Mouse (Mus musculus): ENCODE results near the gene Spem2. TPM values are rescaled to one million over a fixed set of nuclear protein-coding genes. Genes with fewer than 3 reads are reported as not detected.

The Spem2 gene
- polyA plus RNA-seq, 1 experiment from 2014 or later: not detected

DNA sequence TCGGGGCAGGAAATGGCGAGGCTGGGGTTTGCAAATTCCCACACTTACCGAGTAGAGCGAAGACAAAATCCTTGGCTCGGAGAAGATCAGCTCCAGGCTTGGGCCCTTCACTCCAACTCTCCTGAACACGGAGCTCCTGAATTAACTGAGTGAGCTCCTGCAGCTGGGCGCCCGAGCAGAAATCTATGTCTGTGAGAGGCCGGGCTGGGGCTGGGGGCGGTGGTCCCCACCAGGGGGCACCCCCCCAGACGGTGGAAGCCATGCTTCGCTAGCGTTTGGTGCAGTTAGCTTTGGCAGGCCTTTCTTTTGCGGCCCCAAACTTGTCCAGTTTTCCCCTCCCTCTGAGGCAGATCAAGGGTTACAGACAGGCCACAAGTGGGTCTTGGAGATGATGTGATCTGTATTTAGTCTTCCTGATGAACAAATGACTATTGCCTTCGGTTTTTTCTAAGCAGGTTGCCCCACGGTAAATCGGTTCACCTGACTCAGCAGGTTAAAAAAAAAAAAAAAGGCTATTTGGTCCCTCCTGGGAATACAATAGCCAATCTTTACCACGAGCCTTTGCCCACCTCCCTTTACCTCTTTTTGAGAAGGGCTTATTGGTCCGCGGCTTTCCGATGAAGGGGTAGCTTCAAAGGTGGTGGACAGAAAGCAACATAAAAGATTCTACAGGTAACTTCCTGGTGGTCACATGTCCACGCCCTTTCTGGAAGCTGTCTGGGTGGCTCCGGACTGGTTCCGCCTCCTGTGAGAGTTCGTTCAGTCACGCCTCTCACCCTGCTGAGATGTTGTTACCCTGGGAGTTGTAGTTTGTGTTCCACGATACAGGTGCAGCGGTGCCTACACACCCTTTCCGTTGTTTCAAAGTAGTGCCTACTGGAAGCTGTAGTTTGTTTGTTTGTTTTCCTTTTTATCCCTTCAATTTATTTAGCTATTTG lies 13.0 kb downstream of the Spem2 start, which contains the start of gene Tmem102:
TSS of gene Tmem102 (minus strand) at position 653 of the 938 bp plus-strand sequence.
- Histone ChIP-seq H3K27ac (no peak within 1 kb of the TSS), H3K4me2 (peak within 1 kb of the TSS; percentile 92), H3K36me3 (no peaks in the 10 kb centered on the region), H3K4me3 (replicated peaks) (peak within 1 kb of the TSS; percentile 57), H3K9ac (replicated peaks) (0 out of 2 replicates have a peak within 1 kb of the TSS, but pooled peaks have one; percentile 9), H3K9me3 (peaks cover 9% of the 10 kb centered on the region), H3K27me3 (peaks cover 77% of the 10 kb centered on the region), H3K4me1 (replicated peaks) (peaks cover 47% of the 10 kb centered on the region)
- ATAC-seq (ENCODE audit: insufficient number of reproducible peaks, insufficient read depth, low FRiP score, low TSS enrichment, low read depth): no peak
- WGBS: 6% methylated on average over 29 of the region's 29 CpGs

DNA sequence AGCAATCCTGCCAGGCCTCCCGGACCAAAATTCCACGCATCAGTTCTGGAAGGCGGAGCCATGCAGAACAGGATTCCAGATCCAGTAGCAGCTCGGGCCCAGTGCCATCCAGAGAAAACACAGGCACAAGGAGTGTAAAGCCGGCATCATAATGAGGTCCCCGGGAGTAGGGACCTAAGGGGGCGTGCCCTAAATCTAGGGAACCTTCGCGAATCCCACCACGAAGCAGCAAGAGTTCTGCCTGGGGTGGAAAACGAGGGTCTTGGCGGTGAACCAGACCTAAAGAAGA lies 13.7 kb downstream of the Spem2 start:
- Histone ChIP-seq H3K36me3 (no peaks in the 10 kb centered on the region), H3K27ac (no peak overlapping the region), H3K4me1 (replicated peaks) (peaks cover 54% of the 10 kb centered on the region), H3K4me2 (peak overlapping the region; percentile 92), H3K9me3 (peaks cover 9% of the 10 kb centered on the region), H3K27me3 (peaks cover 84% of the 10 kb centered on the region), H3K9ac (replicated peaks) (0 out of 2 replicates have a peak overlapping the region, but pooled peaks have one; percentile 9), H3K4me3 (replicated peaks) (peak overlapping the region; percentile 57)
- no peak for ATAC-seq (ENCODE audit: insufficient number of reproducible peaks, insufficient read depth, low FRiP score, low TSS enrichment, low read depth)
- 3% methylated on average over 12 of the region's 12 CpGs for WGBS

DNA sequence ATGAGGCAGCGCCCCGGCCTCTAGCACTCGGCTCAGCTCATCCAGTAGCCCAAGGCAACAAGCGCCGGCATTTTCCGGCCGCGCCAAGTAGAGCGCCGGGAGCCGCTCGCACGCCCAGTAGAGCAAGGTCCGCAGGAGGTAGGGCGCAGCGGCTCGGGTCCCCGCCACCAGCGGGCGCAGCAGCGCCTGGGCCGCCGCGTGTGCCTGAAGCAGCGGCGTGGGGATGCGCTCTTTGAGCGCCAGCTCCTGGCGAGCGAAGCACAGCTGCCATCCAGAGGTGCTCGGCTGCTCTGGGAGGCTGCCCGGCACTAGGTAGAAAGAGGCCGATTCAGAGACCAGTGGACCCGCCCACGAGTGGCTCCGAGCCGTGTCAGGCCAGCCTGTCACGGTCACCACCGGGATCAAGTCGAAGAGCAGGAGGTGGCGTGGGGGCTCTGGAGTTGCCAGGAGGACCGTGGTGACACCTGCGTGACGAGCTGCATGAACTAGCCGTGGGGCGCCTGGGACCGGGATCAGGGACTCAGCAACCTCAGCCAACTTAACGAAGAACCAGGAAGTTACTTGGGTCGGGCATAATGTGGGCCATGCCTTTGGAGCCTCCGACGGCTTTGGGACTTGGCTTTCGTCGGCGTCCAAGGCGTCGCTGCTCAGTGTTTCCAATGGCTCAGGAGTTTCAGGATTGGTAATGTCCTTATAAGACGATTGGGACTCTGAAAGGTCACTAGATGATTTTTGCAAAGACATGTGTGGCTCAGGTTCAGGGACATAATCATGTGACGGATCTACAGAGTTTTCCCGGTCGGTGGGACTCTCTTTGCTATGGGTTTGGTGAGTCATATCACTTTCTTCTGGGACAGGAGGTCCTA lies 14.2 kb downstream of the Spem2 start:
- H3K36me3 ChIP-seq: no peaks in the 10 kb centered on the region
- WGBS: 2% methylated on average over 60 of the region's 60 CpGs
- H3K9me3 ChIP-seq: peaks cover 9% of the 10 kb centered on the region
- peak; percentile 40 for ATAC-seq (ENCODE audit: insufficient number of reproducible peaks, insufficient read depth, low FRiP score, low TSS enrichment, low read depth)
- peak overlapping the region; percentile 52 for H3K9ac ChIP-seq (replicated peaks)
- H3K4me2 ChIP-seq: peak overlapping the region; percentile 92
- peaks cover 58% of the 10 kb centered on the region for H3K4me1 ChIP-seq (replicated peaks)
- no peak overlapping the region for H3K27ac ChIP-seq
- H3K27me3 ChIP-seq: peaks cover 90% of the 10 kb centered on the region
- peak overlapping the region; percentile 57 for H3K4me3 ChIP-seq (replicated peaks)

DNA sequence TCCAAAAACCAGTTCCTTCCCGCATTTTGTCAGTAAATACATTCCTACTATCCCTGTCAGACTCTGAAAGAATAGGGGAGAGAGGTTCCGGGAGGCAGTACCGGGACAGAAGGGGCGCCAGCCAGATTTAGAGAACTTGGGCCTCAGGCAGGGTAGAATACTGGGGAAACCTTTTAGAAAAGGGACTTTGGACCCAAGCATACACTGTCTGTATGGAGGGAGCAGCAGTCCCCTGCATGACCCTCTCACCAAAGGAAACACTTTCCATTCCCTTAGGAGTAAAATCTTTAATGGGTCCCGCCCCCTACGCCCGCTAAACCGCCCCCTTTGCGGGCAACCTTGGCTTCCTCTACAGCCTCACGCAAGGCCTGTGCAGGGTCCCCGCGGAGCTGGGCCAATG lies 14.9 kb downstream of the Spem2 start:
- Histone ChIP-seq H3K4me1 (replicated peaks) (peaks cover 58% of the 10 kb centered on the region), H3K4me2 (peak overlapping the region; percentile 92), H3K9me3 (peaks cover 9% of the 10 kb centered on the region), H3K27ac (no peak overlapping the region), H3K4me3 (replicated peaks) (peak overlapping the region; percentile 57), H3K9ac (replicated peaks) (peak overlapping the region; percentile 52), H3K36me3 (no peaks in the 10 kb centered on the region), H3K27me3 (peaks cover 97% of the 10 kb centered on the region)
- no peak for ATAC-seq (ENCODE audit: insufficient number of reproducible peaks, insufficient read depth, low FRiP score, low TSS enrichment, low read depth)
- 2% methylated on average over 12 of the region's 12 CpGs for WGBS

DNA sequence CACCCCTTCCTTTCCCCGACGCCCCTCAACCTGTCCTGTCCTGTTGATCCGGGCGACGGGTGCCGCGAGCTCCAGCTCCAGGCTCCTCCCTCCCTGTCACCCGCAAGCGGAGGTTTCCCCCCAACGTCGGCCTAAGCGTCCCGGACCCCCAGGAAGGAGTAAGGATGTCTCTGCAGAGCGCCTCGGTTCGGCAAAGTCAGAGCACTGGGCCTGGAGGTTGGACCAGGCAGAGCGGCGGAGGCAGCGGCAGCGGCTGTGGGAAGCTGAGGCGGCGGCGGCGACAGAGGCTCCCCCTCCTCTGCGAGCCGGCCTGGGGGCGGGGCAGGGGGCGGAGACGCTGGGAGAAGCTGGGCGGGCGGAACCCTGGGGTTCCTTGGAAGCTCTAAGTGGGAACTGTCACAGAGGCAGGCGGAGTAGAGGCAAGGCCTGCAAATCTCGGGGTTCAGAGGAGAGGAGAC lies 15.6 kb downstream of the Spem2 start:
- peak overlapping the region; percentile 92 for H3K4me2 ChIP-seq
- ATAC-seq (ENCODE audit: insufficient number of reproducible peaks, insufficient read depth, low FRiP score, low TSS enrichment, low read depth): no peak
- H3K4me1 ChIP-seq (replicated peaks): peaks cover 58% of the 10 kb centered on the region
- H3K9ac ChIP-seq (replicated peaks): peak overlapping the region; percentile 63
- no peaks in the 10 kb centered on the region for H3K36me3 ChIP-seq
- peaks cover 98% of the 10 kb centered on the region for H3K27me3 ChIP-seq
- no peak overlapping the region for H3K27ac ChIP-seq
- H3K4me3 ChIP-seq (replicated peaks): peak overlapping the region; percentile 57
- under 1% methylated on average over 33 of the region's 33 CpGs for WGBS
- peaks cover 9% of the 10 kb centered on the region for H3K9me3 ChIP-seq

DNA sequence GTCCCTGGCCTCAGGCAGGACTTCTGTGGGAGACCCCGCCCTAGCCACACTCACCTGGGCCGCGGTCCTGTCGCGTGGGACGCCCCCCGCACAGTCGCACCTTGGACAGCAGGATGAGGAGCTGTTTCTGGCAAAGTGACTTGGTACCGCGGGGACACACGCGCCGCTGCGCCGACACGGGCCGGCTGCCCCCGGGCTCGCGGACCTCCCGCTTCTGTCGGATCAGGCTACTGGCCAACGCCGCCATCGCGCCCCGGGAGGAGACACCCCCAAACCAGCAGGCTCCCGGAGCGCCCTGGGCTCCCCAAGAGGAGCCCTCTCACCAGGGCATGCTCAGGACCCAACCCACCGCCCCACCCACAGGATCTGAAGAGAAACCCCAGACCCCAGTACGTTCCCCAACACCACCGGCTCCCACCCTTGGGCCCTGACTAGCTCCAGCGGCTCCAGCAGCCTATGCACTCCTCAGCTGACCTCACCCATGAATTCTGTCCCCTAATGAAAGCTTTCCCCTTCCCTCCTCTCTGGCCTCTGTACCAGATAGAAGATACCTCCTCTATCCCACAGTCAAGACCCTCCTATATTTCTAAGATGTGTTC lies 16.8 kb downstream of the Spem2 start, which contains the start of gene Fgf11:
TSS of gene Fgf11 (minus strand) at position 479 of the 599 bp plus-strand sequence.
- Histone ChIP-seq H3K36me3 (no peaks in the 10 kb centered on the region), H3K9ac (replicated peaks) (peak within 1 kb of the TSS; percentile 68), H3K27me3 (peaks cover 99% of the 10 kb centered on the region), H3K4me3 (replicated peaks) (peak within 1 kb of the TSS; percentile 57), H3K9me3 (peaks cover 6% of the 10 kb centered on the region), H3K27ac (peak within 1 kb of the TSS; percentile 47), H3K4me1 (replicated peaks) (peaks cover 58% of the 10 kb centered on the region), H3K4me2 (peak within 1 kb of the TSS; percentile 92)
- no peak for ATAC-seq (ENCODE audit: insufficient number of reproducible peaks, insufficient read depth, low FRiP score, low TSS enrichment, low read depth)
- WGBS: 1% methylated on average over 33 of the region's 33 CpGs

DNA sequence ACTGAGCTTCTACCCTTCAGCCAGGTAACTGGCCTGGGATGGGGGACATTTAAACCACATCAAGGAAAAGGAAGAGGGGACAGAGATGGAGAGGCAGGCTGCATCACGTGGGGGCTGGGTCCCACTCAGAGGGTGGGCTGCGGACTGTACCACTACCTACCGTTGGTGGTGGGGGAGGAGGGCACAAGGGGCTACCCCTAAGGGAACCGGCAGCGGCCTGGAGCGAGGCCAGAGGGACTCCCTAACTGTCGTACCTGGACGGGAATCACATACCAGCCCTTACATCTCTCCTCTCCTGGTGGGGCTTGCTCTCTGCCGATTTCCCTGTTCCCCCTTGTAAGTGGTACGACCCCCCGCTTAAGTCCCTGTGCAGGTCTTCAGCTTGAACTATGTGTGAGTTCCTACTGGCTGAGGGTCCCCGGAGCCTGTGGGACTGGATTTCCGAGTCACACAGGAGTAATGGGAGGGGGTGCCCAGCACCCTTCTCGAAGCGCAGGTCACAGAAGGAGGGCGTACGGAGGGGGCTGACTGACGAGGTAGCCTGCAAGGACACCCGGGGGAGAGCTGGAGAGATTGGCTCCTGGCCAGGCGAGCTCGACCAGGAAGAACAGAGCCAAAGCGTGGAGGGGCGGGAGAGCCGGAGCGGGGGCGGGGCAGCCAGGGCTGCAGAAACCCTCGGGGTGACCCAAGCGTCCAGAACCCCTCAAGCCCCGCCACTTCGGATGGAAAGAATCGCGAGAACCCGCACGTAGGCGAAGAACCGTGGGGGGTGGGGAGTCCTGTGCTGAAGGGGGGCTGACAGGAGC lies 17.7 kb downstream of the Spem2 start:
- H3K36me3 ChIP-seq: no peaks in the 10 kb centered on the region
- peaks cover 63% of the 10 kb centered on the region for H3K4me1 ChIP-seq (replicated peaks)
- peak overlapping the region; percentile 92 for H3K4me2 ChIP-seq
- no peaks in the 10 kb centered on the region for H3K9me3 ChIP-seq
- ATAC-seq (ENCODE audit: insufficient number of reproducible peaks, insufficient read depth, low FRiP score, low TSS enrichment, low read depth): peak; percentile 61; the same call in 1 of the 2 replicates
- peak overlapping the region; percentile 47 for H3K27ac ChIP-seq
- WGBS: under 1% methylated on average over 35 of the region's 36 CpGs
- peaks cover 99% of the 10 kb centered on the region for H3K27me3 ChIP-seq
- peak overlapping the region; percentile 68 for H3K9ac ChIP-seq (replicated peaks)
- H3K4me3 ChIP-seq (replicated peaks): peak overlapping the region; percentile 57

DNA sequence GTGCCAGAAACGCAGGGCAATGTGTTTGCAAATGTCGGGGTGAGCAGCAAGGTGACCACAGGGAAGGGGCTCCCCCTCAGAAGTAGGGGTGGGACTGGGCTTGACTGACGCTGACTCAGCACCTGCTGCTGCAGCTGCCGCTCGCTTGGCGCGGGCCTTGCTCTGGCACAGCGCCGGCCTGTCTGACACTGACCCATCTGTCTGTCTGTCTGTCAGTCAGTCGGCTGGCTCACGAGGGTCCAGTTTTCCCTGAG lies 18.2 kb downstream of the Spem2 start:
- H3K4me2 ChIP-seq: peak overlapping the region; percentile 92
- no peaks in the 10 kb centered on the region for H3K9me3 ChIP-seq
- H3K36me3 ChIP-seq: no peaks in the 10 kb centered on the region
- 2% methylated on average over 11 of the region's 11 CpGs for WGBS
- 0 out of 2 replicates have a peak overlapping the region, but pooled peaks have one; percentile 47 for H3K27ac ChIP-seq
- ATAC-seq (ENCODE audit: insufficient number of reproducible peaks, insufficient read depth, low FRiP score, low TSS enrichment, low read depth): peak; percentile 3; the same call in 1 of the 2 replicates
- peak overlapping the region; percentile 57 for H3K4me3 ChIP-seq (replicated peaks)
- peaks cover 64% of the 10 kb centered on the region for H3K4me1 ChIP-seq (replicated peaks)
- peaks cover 96% of the 10 kb centered on the region for H3K27me3 ChIP-seq
- peak overlapping the region; percentile 68; the same call in 1 of the 2 replicates for H3K9ac ChIP-seq (replicated peaks)

DNA sequence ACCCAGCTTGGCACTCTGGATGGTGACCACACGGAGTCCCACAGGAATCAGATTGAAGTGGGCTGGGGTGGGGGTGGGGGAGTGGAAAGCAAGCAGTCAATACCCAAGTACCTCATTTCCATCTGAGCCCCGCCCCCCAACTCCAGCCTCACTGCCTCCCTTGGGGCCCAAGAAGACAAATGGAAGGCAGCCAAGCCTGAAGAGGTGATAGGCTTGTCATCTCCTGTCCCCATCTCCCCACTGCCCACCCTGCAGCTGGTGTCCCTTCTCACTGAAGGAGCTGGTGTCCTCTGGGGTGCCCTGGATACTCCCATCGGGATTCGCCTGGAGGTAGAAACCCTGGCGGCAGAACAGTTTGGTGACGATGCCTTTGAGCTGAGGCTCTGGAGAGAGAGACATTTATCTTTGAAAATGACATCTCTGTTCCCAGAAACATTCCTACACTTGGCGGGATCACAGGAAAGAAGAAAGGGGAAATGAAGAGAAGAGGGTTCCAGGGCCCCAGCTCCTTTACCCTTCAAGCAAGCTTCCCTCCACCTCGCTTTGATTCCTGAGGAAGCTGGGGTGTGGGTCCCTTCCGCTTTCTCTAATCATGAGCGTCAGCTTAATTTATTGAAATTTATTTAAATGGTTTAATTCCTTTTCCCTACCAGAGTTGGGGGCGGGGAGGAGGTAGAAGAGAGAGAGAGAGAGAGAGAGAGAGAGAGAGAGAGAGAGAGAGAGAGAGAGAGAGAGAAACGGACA lies 18.7 kb downstream of the Spem2 start:
- WGBS: 24% methylated on average over 12 of the region's 12 CpGs
- peaks cover 59% of the 10 kb centered on the region for H3K4me1 ChIP-seq (replicated peaks)
- peak overlapping the region; percentile 57 for H3K4me3 ChIP-seq (replicated peaks)
- H3K4me2 ChIP-seq: peak overlapping the region; percentile 92
- peak overlapping the region; percentile 68; the same call in 1 of the 2 replicates for H3K9ac ChIP-seq (replicated peaks)
- 0 out of 2 replicates have a peak overlapping the region, but pooled peaks have one; percentile 47 for H3K27ac ChIP-seq
- peaks cover 94% of the 10 kb centered on the region for H3K27me3 ChIP-seq
- H3K36me3 ChIP-seq: no peaks in the 10 kb centered on the region
- no peaks in the 10 kb centered on the region for H3K9me3 ChIP-seq
- ATAC-seq (ENCODE audit: insufficient number of reproducible peaks, insufficient read depth, low FRiP score, low TSS enrichment, low read depth): no peak

DNA sequence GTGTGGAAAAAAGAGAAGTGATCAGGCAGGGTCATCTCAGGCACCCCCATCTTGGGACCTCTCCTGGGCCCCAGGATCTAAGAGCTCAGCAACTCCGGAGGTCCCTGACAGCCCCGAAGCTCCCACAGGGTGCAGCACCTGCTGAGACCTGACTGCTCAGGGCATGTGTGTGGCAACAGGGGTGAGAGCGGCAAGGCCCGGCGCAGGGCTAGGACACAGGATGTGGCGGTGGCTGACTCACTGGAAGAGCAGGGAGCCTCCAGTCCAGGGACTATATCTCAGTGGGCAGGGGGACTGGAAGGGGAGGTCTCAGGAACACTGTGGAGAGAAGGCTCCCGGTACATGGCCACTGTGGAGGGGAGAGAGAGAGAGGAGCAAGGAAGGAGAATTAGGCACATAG lies 20.3 kb downstream of the Spem2 start:
- H3K36me3 ChIP-seq: no peaks in the 10 kb centered on the region
- H3K27ac ChIP-seq: no peak overlapping the region
- H3K4me2 ChIP-seq: no peak overlapping the region
- no peaks in the 10 kb centered on the region for H3K9me3 ChIP-seq
- no peak for ATAC-seq (ENCODE audit: insufficient number of reproducible peaks, insufficient read depth, low FRiP score, low TSS enrichment, low read depth)
- 75% methylated on average over 7 of the region's 7 CpGs for WGBS
- peaks cover 90% of the 10 kb centered on the region for H3K27me3 ChIP-seq
- H3K4me3 ChIP-seq (replicated peaks): no peak overlapping the region
- H3K4me1 ChIP-seq (replicated peaks): peaks cover 42% of the 10 kb centered on the region
- H3K9ac ChIP-seq (replicated peaks): no peak overlapping the region

Data from limb, embryonic 12.5 days (tissue).